28 mouse cellular contexts compared by ENCODE assay signal in the genomic region with DNA sequence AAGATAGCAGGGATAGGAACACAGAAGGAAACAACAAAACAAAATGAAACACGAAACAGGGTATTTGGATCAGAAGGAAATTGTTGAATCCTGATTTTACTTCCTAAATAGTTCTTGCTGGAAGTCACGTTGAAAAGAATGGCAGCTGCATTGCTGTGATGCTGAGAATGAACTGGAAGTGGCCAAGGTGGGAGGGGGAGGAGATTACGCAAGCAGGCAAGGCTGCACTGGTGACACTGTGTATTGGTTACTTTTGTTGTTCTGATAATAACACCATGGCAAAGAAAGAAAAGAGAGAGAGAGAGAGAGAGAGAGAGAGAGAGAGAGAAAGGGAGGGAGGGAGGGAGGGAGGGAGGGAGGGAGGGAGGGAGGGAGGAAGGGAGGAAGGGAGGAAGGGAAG.
"Had no signal": no experiment of that assay in that cellular context is flagged by ENCODE, and none has a peak within 500 bp of the region (broad histone marks: within the 10 kb centered on the region; RNA-seq: fewer than 3 reads in every experiment).

No protein-coding gene starts in this region.

- ATAC-seq: forebrain, embryonic 13.5 days; forebrain, embryonic 14.5 days; forebrain, embryonic 15.5 days; forebrain, embryonic 16.5 days; forebrain, postnatal 0 days had no signal

- H3K9me3 ChIP-seq: embryonic facial prominence, embryonic 12.5 days; embryonic facial prominence, embryonic 15.5 days; forebrain, embryonic 15.5 days had no signal

- H3K4me3 ChIP-seq: embryonic facial prominence, embryonic 10.5 days; embryonic facial prominence, embryonic 12.5 days; embryonic facial prominence, embryonic 13.5 days; embryonic facial prominence, embryonic 15.5 days; erythroblast, embryonic 14.5 days; forebrain, embryonic 10.5 days; forebrain, embryonic 12.5 days; forebrain, embryonic 13.5 days; forebrain, embryonic 15.5 days; gastrocnemius, adult 2 months had no signal

- H3K9ac ChIP-seq: embryonic facial prominence, embryonic 12.5 days; embryonic facial prominence, embryonic 13.5 days; embryonic facial prominence, embryonic 15.5 days; forebrain, embryonic 12.5 days; forebrain, embryonic 13.5 days; forebrain, embryonic 15.5 days; forebrain, postnatal 0 days had no signal

- H3K36me3 ChIP-seq: embryonic facial prominence, embryonic 12.5 days; embryonic facial prominence, embryonic 13.5 days; embryonic facial prominence, embryonic 15.5 days; forebrain, embryonic 10.5 days; forebrain, embryonic 12.5 days; forebrain, embryonic 15.5 days had no signal

- H3K27me3 ChIP-seq: embryonic facial prominence, embryonic 12.5 days; embryonic facial prominence, embryonic 13.5 days; embryonic facial prominence, embryonic 15.5 days; forebrain, embryonic 12.5 days; forebrain, embryonic 13.5 days; forebrain, embryonic 15.5 days had no signal

- H3K4me1 ChIP-seq: embryonic facial prominence, embryonic 10.5 days; embryonic facial prominence, embryonic 12.5 days; embryonic facial prominence, embryonic 13.5 days; embryonic facial prominence, embryonic 15.5 days; forebrain, embryonic 10.5 days; forebrain, embryonic 12.5 days; forebrain, embryonic 13.5 days; forebrain, embryonic 15.5 days had no signal

- H3K4me2 ChIP-seq: embryonic facial prominence, embryonic 12.5 days; embryonic facial prominence, embryonic 13.5 days; embryonic facial prominence, embryonic 15.5 days; forebrain, embryonic 12.5 days; forebrain, embryonic 13.5 days; forebrain, embryonic 15.5 days had no signal

- H3K27ac ChIP-seq: embryonic facial prominence, embryonic 10.5 days; embryonic facial prominence, embryonic 12.5 days; embryonic facial prominence, embryonic 13.5 days; embryonic facial prominence, embryonic 15.5 days; forebrain, embryonic 10.5 days; forebrain, embryonic 12.5 days; forebrain, embryonic 13.5 days; forebrain, embryonic 15.5 days; gastrocnemius, adult 2 months had no signal

- DNase-seq: cerebellum, adult 2 months; cerebellum, adult 8-10 months; cerebellum, adult 9-10 months; cerebellum, adult 9-11 months; cerebellum, postnatal 10 days; cerebellum, postnatal 14 days; cerebellum, postnatal 25 days; cerebellum, postnatal 36 days; embryo, embryonic 11 days; forebrain, postnatal 0 days; gastrocnemius, adult 2 months; gastrocnemius, postnatal 10 days; gastrocnemius, postnatal 14 days; gastrocnemius, postnatal 25 days; gastrocnemius, postnatal 36 days; heart, adult 11 months; heart, adult 18-20 months had no signal
